Mouse (Mus musculus) midbrain, embryonic 15.5 days (tissue): ENCODE results near the gene Kctd19. TPM values are rescaled to one million over a fixed set of nuclear protein-coding genes. Genes with fewer than 3 reads are reported as not detected.

Experiments used
- ATAC-seq: fragments of 200-750 bp; cut with Nextera tagmentation; replicated peaks from 2 replicates; pipeline ENCODE4 v1.8.0; 2017; ENCODE audit warnings: moderate TSS enrichment
- H3K27ac ChIP-seq: fragments of 300-500 bp; sonication (generic); 2 replicates; pipeline ENCODE4 v1.5.1; 2015; ENCODE audit warnings: mild to moderate bottlenecking, inconsistent platforms
- H3K27me3 ChIP-seq: fragments of 300-500 bp; sonication (generic); replicated peaks from 2 replicates; pipeline ENCODE4 v1.6.1; 2015; ENCODE audit warnings: inconsistent platforms
- H3K36me3 ChIP-seq: fragments of 300-500 bp; sonication (generic); replicated peaks from 2 replicates; pipeline ENCODE4 v1.6.1; 2015; ENCODE audit warnings: inconsistent platforms
- H3K4me1 ChIP-seq: fragments of 300-500 bp; sonication (generic); 2 replicates; pipeline ENCODE4 v1.6.1; 2015; ENCODE audit warnings: inconsistent platforms
- H3K4me2 ChIP-seq: fragments of 300-500 bp; sonication (generic); 2 replicates; pipeline ENCODE4 v1.6.1; 2015; ENCODE audit warnings: inconsistent platforms, mild to moderate bottlenecking, moderate library complexity
- H3K4me3 ChIP-seq: fragments of 300-500 bp; sonication (generic); 2 replicates; pipeline ENCODE4 v1.5.1; 2015; ENCODE audit warnings: mild to moderate bottlenecking, inconsistent platforms
- H3K9ac ChIP-seq: fragments of 300-500 bp; sonication (generic); 2 replicates; pipeline ENCODE4 v1.6.1; 2015; ENCODE audit warnings: mild to moderate bottlenecking, inconsistent platforms
- H3K9me3 ChIP-seq: fragments of 300-500 bp; sonication (generic); 2 replicates; pipeline ENCODE4 v1.6.1; 2016; ENCODE audit warnings: inconsistent platforms
- WGBS: fragments of 180-500 bp; shearing (Covaris S2); methylation state at CpG from one replicate; pipeline ENCODE4 v1.1.7; 2015; ENCODE audit warnings: mixed read lengths; 5-methylcytosine and 5-hydroxymethylcytosine counted together
- polyA plus RNA-seq: library from polyadenylated mRNA; unstranded; fragments of >200 nt; fragmentation: Nextera tagmentation; extraction: Ambion mirVana; gene quantifications from 2 replicates; pipeline ENCODE4 v1.2.1, GENCODE M21; 2015

Gene Kctd19
- polyA plus RNA-seq, 1 experiment from 2014 or later: not detected

DNA sequence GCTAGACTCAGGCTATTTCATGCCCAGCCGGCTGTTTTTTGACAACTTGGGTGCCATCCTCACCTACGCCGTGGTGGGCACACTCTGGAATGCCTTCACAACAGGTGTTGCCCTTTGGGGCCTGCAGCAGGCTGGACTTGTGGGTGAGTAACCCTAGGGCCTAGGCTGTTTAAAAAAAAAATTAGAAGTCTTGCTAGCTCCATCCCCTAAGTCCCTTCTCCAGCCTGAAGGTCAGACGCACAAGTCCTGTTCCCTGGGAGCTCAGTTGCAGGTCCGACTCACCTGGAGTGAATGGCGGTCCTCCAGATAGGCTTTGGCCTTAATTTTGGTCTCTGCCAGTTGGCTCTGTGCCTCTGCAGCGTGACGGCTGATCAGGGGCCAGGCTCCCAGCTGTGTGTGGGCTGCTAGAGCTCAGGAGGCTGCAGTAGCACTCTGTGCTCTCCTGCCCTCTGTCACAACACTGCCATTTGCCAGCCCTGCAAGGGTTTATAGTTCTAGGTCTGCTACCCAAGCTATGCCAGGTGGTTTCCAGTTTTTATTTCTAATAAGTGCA lies 59.6 kb downstream of the Kctd19 start:
- Histone ChIP-seq H3K4me2 (no peak overlapping the region), H3K27ac (no peak overlapping the region), H3K9ac (no peak overlapping the region), H3K4me3 (no peak overlapping the region), H3K9me3 (no peaks in the 10 kb centered on the region), H3K4me1 (peaks cover 20% of the 10 kb centered on the region), H3K27me3 (no peaks in the 10 kb centered on the region), H3K36me3 (0 out of 2 replicates have a peak, but pooled peaks cover 3% of the 10 kb centered on the region)
- ATAC-seq: no peak
- 71% methylated on average over 8 of the region's 8 CpGs for WGBS

GRCm38 (mm10) chr8:105350186-105350585 lies 63.1 kb downstream of the Kctd19 start:
- Histone ChIP-seq H3K27me3 (peaks cover 14% of the 10 kb centered on the region), H3K9ac (peak overlapping the region; percentile 69), H3K36me3 (no peaks in the 10 kb centered on the region), H3K4me3 (peak overlapping the region; percentile 69), H3K9me3 (no peaks in the 10 kb centered on the region), H3K4me2 (peak overlapping the region; percentile 98), H3K27ac (peak overlapping the region; percentile 80; the same call in 1 of the 2 replicates), H3K4me1 (peaks cover 40% of the 10 kb centered on the region)
- 34% methylated on average over 7 of the region's 7 CpGs for WGBS
- no peak for ATAC-seq

GRCm38 (mm10) chr8:105349096-105349771 lies 64.1 kb downstream of the Kctd19 start:
- H3K36me3 ChIP-seq: no peaks in the 10 kb centered on the region
- peak; percentile 32 for ATAC-seq
- H3K4me3 ChIP-seq: peak overlapping the region; percentile 69
- H3K9me3 ChIP-seq: no peaks in the 10 kb centered on the region
- WGBS: under 1% methylated on average over 43 of the region's 48 CpGs
- peaks cover 14% of the 10 kb centered on the region for H3K27me3 ChIP-seq
- H3K4me1 ChIP-seq: peaks cover 40% of the 10 kb centered on the region
- H3K4me2 ChIP-seq: peak overlapping the region; percentile 98
- H3K27ac ChIP-seq: peak overlapping the region; percentile 80
- H3K9ac ChIP-seq: peak overlapping the region; percentile 69

DNA sequence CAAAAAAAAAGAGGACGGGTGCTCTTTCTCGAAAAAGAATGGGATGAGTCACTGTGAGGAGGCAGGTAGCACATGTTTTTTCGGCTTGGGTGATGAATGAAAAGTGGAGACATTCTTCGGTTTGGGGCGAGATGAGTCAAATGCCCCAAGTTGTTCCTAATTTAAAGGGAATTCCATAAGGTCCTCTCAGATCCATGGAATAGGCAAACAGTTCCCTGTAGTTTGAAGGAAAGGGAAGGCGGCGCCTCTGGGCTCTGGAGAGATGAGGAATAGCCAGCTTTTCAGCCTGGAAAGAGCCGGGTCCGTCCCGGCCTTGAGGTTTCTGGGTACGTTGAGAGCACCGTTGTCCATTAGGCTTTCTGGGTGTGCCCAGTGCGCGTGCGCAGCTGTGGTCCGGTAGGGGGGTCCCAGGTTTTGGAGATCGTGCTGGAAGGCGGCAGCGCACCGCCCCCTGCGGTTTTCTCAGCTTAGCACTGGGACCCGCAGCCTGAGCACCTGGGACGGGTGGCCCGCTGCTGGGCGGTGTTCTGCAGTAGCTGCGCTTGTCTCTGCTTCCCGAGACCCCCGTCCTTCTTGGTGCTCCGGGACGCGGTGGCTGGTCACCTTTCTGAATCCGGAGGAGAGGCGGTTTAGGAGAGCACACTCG lies 64.7 kb downstream of the Kctd19 start, which contains the start of gene Slc9a5:
Gene Slc9a5 (plus strand): TSS at position 394 of the 646 bp plus-strand sequence.
- peak within 1 kb of the TSS; percentile 69 for H3K9ac ChIP-seq
- under 1% methylated on average over 34 of the region's 34 CpGs for WGBS
- H3K4me2 ChIP-seq: peak within 1 kb of the TSS; percentile 98
- H3K27me3 ChIP-seq: peaks cover 14% of the 10 kb centered on the region
- peaks cover 40% of the 10 kb centered on the region for H3K4me1 ChIP-seq
- H3K4me3 ChIP-seq: peak within 1 kb of the TSS; percentile 69
- H3K27ac ChIP-seq: peak within 1 kb of the TSS; percentile 80
- no peaks in the 10 kb centered on the region for H3K9me3 ChIP-seq
- ATAC-seq: peak; percentile 28
- H3K36me3 ChIP-seq: no peaks in the 10 kb centered on the region

DNA sequence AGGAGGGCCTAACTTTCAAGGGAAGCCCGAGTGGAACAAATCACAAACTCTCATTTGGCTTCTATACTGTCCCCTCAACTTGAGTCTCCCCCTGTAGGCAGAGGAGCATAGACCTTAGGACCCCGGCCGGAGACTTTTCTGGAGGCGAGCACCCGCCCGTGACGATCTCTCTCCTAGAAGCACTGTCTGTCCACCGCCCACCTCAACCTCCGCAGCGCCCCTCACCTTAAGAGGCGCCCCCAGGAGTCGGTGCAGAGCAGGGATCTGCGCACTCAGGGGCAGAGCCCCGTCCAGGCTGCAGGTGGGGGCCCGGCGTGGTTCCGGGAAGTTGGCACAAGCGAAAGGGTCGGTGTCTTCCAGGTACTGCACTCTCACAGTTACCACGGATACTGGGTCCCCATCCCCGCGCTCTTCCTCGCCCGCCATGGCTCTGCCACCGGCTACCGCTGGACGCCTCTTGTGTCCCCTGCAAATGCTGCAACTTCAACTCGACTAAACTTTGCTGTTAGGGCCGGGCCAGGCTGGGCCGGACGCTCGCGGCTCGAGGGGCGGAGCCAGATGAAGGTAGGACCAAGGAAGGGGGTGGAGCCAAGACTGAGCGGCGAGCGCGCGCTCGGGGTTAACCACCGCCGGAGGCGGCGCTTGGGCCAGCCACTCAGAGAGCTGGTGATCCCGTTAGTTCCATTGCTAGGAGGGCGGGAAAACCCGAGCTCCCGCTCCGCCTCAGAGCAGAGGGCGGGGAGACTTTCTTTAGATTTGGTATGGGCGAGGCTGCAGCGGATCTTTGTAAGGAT lies 65.7 kb downstream of the Kctd19 start, which contains the start of gene Fhod1:
Gene Fhod1 (minus strand): TSS at position 526 of the 794 bp plus-strand sequence.
- H3K27ac ChIP-seq: peak within 1 kb of the TSS; percentile 80
- H3K27me3 ChIP-seq: peaks cover 14% of the 10 kb centered on the region
- peak; percentile 86 for ATAC-seq
- peaks cover 40% of the 10 kb centered on the region for H3K4me1 ChIP-seq
- H3K9ac ChIP-seq: peak within 1 kb of the TSS; percentile 69
- no peaks in the 10 kb centered on the region for H3K36me3 ChIP-seq
- H3K9me3 ChIP-seq: no peaks in the 10 kb centered on the region
- peak within 1 kb of the TSS; percentile 69 for H3K4me3 ChIP-seq
- H3K4me2 ChIP-seq: peak within 1 kb of the TSS; percentile 98
- under 1% methylated on average over 53 of the region's 53 CpGs for WGBS

DNA sequence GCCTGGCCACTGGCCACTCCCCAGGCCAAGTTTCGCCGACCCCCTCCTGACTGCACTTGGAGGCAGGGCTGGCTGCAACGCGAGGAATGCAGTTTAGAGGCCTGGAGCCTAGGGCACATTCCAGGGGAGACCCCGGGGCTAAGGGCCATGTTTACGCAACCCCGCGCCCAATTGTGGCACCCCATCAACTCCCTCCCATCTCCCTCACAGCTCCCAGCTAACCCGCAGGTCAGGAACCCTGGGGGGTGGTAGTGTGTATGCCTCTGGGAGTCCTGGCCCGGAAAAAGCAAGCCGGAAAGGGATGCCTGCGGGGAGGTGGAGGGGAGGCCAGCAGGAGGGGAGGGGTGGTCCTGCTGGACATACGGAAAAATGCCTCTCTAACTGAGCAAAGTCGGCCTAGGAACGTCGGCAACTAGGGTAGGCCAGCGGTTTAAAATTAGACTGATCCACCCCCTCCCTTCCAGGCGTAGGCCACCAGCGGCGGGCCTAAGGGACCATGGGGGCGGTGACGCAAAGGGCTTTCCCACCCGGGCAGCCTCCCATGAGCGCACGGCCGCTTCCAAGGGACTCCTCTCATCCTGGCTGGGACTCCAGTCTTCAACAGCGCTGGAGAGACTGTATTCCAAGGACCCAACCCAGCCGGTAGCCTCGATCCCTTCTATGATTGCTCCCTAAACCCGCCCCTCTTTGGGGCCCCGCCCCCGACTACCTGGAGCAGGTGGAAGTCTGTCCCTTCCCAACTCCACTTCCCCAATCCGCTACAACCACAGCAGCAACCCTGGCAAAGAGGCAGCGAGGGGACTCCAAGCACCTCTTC lies 66.5 kb downstream of the Kctd19 start:
- Histone ChIP-seq H3K27me3 (peaks cover 14% of the 10 kb centered on the region), H3K36me3 (no peaks in the 10 kb centered on the region), H3K27ac (no peak overlapping the region), H3K9me3 (no peaks in the 10 kb centered on the region), H3K4me2 (peak overlapping the region; percentile 98), H3K9ac (no peak overlapping the region; the same call in 1 of the 2 replicates), H3K4me3 (peak overlapping the region; percentile 69), H3K4me1 (peaks cover 40% of the 10 kb centered on the region)
- 2% methylated on average over 34 of the region's 34 CpGs for WGBS
- ATAC-seq: peak; percentile 28

DNA sequence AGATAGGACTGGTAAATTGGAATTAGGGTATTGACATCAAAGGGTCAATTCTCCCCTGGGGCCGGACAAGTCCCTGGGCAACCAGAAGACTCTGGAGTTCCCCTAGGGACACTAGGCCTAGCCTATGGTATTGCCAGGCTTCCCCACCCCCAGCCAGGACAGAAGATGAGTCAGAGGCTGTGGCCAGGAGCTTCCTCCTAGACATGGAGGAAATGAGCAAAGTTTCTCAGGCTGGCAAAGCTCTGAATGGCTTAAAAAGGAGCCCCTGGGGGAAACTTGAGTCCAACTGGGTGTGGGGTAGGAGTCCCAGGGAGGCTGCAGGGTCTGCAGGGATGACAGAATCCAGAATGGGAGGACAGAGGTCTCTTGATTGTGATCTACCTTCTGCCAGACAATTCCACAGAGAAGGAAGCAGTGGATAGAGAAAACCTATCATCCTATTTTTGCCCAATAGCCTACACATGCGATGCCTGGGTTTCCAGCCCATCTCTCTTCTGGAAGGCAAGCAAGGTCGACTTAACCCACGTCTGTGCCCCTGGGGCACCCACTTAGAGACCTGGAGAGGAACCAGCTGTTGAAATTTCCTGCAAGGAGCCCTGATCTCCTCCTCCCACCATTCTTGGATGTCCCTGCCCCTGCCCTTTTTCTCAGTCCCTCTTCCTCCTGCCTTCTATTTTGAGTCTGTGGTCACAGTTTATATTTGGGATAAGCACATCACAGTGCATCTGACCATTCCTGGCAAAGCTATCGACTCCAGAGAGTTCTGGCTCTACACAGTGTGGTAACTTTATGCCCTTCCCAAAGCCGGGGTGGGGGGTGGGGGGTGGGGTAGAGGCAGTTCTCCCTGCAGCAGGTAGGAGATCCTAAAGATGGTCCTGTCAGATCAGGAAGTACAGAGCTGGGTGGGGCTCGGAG lies 68.0 kb downstream of the Kctd19 start:
- no peak overlapping the region for H3K27ac ChIP-seq
- ATAC-seq: no peak
- no peak overlapping the region for H3K9ac ChIP-seq
- no peaks in the 10 kb centered on the region for H3K36me3 ChIP-seq
- no peak overlapping the region for H3K4me3 ChIP-seq
- H3K4me2 ChIP-seq: no peak overlapping the region
- WGBS: 72% methylated on average over 7 of the region's 7 CpGs
- no peaks in the 10 kb centered on the region for H3K9me3 ChIP-seq
- H3K27me3 ChIP-seq: peaks cover 14% of the 10 kb centered on the region
- H3K4me1 ChIP-seq: peaks cover 30% of the 10 kb centered on the region

DNA sequence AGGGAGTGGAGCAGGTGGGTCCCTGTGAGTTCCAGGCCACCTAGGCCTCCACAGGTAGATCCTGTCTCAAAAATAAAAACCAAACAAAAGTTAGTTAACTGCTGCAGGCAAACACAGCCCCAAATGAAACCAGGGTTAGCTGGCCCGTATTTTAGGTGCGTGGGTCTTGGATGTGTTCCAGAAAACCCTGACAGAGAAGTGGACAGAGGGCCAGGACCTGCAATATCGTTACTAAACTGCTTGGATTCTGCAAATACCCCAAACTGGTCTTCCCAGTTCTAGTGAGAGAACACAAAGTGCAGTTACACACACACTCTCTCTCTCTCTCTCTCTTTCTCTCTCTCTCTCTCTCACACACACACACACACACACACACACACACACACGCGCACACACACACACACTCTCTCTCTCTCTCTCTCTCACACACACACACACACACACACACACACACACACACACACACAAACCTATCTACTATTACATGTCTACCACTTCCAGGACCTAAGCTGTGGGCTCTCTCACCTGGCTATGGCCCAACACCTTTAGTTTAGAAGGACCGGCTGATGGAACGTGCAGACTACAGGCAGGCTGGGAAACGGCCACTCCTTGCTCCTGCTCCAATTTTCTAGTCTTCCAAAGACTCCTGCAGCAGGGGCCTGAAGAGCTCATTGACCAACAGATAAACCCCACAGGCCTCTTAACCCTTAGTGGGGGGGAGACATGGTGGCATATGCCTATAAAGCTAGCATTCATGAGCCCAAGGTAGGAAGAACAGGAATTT lies 69.3 kb downstream of the Kctd19 start:
- Histone ChIP-seq H3K4me1 (peaks cover 20% of the 10 kb centered on the region), H3K27me3 (peaks cover 14% of the 10 kb centered on the region), H3K4me2 (no peak overlapping the region), H3K4me3 (no peak overlapping the region), H3K36me3 (no peaks in the 10 kb centered on the region), H3K9me3 (no peaks in the 10 kb centered on the region), H3K27ac (no peak overlapping the region), H3K9ac (no peak overlapping the region)
- WGBS: 78% methylated on average over 8 of the region's 8 CpGs
- no peak for ATAC-seq

- H3K27me3 ChIP-seq: peaks cover 14% of the 10 kb centered on the region
- H3K9ac ChIP-seq: no peak overlapping the region
- H3K4me3 ChIP-seq: no peak overlapping the region
- peaks cover 14% of the 10 kb centered on the region for H3K4me1 ChIP-seq
- no peaks in the 10 kb centered on the region for H3K36me3 ChIP-seq
- no peak overlapping the region for H3K4me2 ChIP-seq
- no peaks in the 10 kb centered on the region for H3K9me3 ChIP-seq
- 86% methylated on average over 4 of the region's 4 CpGs for WGBS
- ATAC-seq: no peak
- H3K27ac ChIP-seq: no peak overlapping the region
Observed at GRCm38 (mm10) chr8:105342768-105343167, 70.5 kb downstream of the Kctd19 start.

DNA sequence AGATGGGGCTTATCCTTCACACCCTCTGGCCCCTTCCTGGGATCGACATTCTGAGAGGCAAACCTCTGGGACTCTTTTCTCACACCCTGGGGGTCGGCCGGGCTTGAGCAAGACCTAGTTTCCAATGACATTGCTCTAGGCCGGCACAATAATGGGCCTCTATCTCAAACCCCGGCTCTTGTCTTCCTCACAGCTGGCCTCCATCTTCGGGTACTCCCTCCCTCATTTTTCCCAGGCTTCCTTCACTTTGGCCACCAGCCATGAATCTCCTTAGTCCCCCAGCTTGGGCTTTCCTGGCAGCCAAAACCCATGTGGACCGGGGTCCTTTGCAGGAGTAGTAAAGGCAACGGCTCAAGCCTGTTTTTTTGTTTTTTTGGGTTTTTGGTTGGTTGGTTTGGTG lies 71.9 kb downstream of the Kctd19 start:
- 43% methylated on average over 8 of the region's 8 CpGs for WGBS
- H3K36me3 ChIP-seq: no peaks in the 10 kb centered on the region
- H3K27ac ChIP-seq: no peak overlapping the region

More for the DNA sequence above, 71.9 kb downstream of the Kctd19 start:
- H3K9ac ChIP-seq: no peak overlapping the region
- ATAC-seq: no peak
- H3K4me2 ChIP-seq: no peak overlapping the region
- H3K4me3 ChIP-seq: no peak overlapping the region
- H3K27me3 ChIP-seq: 0 out of 2 replicates have a peak, but pooled peaks cover under 1% of the 10 kb centered on the region
- H3K9me3 ChIP-seq: no peaks in the 10 kb centered on the region
- H3K4me1 ChIP-seq: 0 out of 2 replicates have a peak, but pooled peaks cover under 1% of the 10 kb centered on the region
